Mouse (Mus musculus): ENCODE data around the gene Usmg5.

The Usmg5 gene

DNA sequence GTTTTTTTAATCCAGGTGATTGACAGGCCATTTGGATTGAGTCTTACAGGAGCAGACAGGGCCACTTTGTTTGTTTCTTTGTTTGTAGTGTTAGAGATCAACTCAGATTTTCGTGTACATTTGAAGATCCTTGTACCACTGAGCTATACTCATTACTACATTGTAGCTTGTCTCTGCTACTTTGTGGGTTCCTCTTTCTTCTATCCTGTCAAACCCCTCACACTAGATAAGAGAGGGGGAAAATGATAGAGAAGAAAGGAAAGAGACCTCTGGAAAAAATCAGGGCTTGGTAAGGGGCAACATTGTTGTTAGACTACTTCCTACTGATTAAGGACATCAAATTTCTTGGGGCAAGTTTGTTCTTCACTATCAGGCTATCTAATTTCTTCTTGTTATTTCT lies 32.8 kb downstream of the Usmg5 start:
- DNase-seq (ENCODE audit: low read depth, low spot score) = no peak

DNA sequence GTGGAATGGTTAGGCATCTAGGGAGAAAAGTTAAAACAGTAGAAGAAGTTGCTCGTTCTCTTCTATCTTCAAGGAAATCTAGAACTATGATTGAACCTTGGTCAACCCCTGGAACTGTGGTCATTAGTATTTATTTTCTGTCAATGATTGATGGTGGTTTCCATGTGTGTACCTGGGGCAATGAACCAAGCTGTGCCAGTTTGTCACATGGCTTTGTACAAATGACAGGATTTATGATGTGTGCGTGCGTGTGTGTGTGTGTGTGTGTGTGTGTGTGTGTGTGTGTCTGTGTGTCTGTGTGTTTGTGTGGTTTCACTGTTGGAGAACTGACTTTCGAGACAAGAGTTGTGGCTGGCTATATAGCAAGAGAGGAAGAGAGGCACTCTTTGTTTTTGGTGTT lies 37.0 kb downstream of the Usmg5 start:
- DNase-seq (ENCODE audit: low read depth, low spot score) = no peak

DNA sequence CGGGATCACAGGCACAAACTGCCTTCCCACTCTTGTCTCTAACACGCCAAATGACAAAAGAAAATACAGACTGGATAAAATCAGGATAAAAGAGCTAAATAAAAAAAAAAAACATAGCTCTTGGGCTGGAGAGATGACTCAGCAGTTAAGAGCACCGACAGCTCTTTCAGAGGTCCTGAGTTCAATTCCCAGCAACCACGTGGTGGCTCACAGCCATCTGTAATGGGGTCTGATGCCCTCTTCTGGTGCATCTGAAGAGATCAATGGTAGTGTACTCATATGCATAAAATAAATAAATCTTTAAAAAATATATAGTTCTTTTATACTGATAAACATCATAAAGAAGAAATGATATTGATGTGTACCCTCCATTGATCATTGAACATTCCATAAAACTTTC lies 37.5 kb downstream of the Usmg5 start:
- no peak for DNase-seq (ENCODE audit: low read depth, low spot score)

DNA sequence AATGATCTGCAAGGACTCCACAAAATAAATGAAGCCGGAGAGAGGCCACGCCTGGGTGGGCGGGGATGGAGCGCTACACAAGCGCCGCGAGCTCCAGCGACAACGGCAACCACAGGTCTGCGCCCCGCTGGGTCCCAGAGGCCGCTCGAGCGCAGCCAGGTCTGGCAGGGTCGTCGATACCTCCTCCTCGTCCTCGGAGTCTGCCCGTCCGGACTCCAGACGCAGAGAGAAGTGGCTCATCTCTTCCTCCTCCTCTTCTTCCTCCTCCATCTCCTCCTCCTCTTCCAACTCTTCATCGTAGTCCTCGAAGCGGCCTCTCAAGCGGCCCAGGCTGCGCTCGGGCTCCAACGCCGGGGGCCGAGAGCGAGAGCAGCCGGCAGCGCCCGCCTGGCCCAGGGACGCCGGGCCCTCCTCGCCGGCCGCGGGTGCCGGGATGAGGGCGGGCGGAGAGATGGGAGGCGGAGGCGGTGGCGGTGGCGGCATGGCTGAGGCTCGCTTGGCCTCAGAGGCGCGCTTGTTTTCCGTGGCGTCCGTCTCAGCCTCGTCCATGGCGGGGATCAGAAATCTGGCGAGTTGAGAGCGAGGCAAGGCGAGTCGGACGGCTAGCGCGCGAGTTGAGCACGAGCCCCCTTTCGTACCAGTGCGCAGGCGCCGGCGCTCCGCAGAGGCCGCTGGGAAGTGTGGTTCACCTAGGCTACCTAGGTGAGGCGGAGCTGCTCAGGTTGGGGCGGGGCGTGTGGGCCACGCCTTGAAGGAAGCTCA lies 40.0 kb downstream of the Usmg5 start, which contains the start of gene Pcgf6:
Gene Pcgf6, minus strand, starts transcription at position 636 of the 762 bp plus-strand sequence.
- peak; percentile 95 for DNase-seq (ENCODE audit: low read depth, low spot score)

DNA sequence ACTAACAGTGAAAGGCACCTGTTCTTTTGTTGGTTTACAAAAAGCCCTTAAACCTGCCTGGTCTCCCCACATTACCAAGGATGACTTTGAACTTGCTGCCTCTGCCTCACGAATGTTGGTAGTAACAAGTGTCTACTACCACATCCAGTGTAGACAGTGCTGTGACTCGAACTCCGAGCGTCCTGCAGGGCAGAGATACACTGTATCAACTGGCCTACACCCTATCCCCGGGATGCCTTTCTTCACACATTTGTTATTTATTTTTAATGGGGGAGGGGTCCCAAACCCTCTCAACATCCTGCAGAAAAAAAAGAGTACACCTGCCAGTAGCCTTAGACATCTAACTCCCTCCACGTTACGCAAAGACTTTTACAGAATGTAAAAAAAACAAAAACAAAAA lies 40.6 kb downstream of the Usmg5 start:
- DNase-seq (ENCODE audit: low read depth, low spot score) = no peak

DNA sequence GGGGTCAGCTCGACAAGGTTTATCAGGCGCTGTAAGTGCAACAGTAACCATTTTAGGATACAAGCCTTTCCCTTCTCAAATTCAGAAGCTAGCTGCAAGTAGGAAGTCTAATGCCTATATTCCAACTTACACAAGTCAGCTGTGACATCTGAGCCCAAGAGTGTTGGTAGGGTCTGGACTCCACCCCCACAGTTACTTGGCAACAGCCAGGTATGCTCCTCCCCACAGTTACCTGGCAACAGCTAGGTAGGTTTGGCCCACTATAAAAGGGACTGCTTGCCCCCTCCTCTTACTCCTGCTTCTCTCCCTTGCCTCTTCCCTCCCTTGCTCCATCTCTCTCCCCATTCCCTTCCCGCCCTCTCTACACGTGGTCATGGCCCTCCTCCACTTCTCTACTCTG lies 41.4 kb downstream of the Usmg5 start:
- no peak for DNase-seq (ENCODE audit: low read depth, low spot score)

DNA sequence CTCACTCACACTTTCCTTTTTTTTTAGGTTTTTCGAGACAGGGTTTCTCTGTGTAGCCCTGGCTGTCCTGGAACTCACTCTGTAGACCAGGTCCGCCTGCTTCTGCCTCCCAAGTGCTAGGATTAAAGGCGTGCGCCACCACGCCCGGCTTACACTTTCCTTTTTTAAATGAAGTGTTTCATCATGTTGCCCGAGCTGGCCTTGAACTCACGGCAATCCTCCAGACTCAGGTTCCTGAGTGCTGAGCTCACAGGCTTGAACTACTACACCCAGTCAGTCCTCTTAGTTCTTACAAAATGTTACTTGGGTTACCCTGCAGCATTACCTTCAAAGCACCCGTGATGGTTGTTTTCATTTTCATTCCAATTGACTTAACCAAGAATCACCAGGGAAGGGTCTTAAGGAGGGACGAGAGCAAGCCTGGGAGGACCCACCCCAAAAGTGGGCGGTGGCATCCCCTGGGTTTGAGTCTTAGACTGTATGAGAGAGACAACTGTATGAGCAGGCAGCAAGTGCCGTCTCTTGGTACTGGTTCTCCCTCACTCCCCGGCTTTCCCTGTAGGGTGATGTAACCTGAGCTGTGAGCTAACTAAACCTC lies 43.1 kb downstream of the Usmg5 start:
- DNase-seq (ENCODE audit: low read depth, low spot score) = no peak

DNA sequence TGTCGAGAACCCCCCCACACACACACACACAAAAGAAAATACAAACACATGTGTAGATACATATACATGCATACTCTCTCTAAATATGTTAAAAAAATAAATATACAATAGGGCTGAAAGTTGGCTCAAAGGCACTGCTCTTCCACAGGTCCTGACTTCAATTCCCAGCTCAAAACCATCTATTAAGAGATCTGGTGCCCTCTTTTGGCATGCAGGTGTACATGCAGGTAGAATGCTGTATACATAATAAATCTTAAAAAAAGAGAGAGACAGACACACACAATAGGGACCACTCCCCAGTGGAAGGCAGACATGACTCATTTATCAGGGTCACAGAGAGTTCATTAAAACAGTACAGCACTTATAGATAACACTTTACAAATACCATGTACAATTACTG lies 44.1 kb downstream of the Usmg5 start:
- no peak for DNase-seq (ENCODE audit: low read depth, low spot score)

DNA sequence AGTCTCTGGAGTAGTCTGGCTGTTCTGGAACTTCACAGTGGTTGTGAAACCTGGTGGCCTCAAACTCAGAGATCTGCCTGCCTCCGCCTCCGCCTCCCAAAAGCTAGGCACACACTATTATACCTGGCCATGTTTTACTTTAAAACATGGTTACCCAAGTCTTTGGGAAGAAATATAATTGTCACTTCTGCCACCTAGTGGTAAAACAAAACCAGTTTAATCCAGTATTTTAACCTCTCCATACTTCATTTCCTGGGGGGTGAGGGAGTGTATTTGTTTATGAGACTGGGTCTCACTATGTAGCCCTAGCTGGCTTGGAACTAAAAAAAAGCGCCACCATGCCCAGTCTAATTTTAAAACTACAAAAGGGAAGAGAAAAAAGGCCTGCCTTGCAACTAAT lies 46.8 kb downstream of the Usmg5 start:
- peak; percentile 33 for DNase-seq (ENCODE audit: low read depth, low spot score)

DNA sequence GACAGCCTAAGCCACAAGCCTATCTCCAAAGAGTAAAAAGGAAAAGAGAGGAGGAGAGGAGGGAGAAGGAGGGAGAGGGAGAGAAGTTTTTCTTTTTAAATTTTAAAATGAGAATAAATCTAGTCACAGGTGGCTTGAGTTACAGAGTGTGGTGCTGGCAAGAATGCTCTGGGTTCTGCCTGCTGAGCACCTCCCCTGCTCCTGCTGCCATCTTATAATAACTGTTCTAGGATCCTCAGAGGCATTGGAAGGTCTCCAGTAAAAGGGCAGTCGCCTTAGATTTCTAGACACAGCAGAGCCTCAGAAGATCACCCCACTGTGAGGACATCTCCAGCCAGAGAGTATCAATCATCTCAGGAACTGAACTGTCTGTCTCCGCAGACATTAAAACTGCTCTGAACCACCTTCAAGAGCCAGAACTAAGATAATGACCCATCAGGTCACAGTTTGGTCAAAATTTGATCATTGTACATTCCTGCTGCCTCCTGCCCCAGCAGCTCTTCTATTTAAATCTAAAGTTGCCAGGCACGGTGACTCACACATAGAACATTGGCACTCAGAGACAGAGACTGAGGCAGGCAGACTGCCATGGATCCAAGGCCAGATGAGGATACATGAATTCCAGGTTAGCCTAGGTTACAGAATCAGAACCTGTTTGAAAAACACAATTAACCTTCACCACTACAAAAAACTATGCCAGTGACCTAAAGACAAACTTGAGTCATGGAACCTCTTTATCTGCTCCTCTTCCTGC lies 49.5 kb downstream of the Usmg5 start:
- no peak for DNase-seq (ENCODE audit: low read depth, low spot score)

DNA sequence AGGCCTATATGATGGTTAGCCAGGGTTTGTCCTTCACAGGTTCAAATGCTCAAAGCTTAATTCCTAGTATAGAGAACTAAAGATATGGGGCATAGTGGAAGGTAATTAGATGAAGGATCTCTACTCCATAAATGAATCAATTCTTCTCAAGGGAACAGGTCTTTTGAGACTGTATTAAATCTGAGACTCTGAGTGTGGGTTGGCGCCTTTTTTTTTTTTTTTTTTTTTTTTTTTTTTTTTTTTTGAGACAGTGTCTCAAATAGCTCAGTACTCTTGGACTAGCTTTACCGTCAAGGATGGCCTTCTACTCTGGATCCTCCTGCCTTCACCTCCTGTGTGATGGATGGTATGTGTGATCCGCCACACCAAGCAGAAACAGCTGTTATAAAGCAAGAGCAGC lies 53.9 kb downstream of the Usmg5 start:
- DNase-seq (ENCODE audit: low read depth, low spot score) = no peak

DNA sequence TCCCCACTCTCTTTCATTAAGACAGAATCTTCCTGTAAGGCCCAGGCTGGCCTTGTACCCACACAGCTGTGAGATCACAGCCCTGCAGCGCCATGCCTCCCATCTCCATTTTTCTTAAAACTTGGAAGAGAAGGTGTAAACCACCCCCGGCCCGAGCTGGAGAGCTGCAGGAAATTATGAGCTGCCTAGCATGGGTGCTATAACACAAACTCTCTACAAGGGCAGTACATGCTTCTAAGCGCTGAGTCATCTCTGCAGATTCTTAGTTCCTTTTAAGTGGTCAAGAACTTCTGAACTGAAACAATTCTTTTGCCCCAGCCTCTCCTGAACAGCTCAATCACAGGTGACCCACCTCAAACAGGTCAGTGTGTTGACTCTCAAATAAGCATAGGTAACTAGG lies 55.5 kb downstream of the Usmg5 start:
- peak; percentile 40 for DNase-seq (ENCODE audit: low read depth, low spot score)

Measured in A20 (cell line).